Mouse (Mus musculus) ES-E14 (cell line): ENCODE measurements at regions not wholly inside any gene's neighbourhood (a gene's known extent, or its start where the extent isn't known, plus 50 kb on each side); places are given as distances from the start of the nearest gene placed in this dataset.

Experiments used
- DNase-seq: peaks from one replicate; pipeline ENCODE4 v3.0.0-alpha.2; 2013; ENCODE audit warnings: low read depth, low spot score
- H3K27ac ChIP-seq: 2 replicates; pipeline ENCODE4 v1.5.1; 2012; ENCODE audit warnings: low read depth, mild to moderate bottlenecking, low read length, moderate library complexity, mixed read lengths; ENCODE audit not compliant: poor library complexity, insufficient read depth, severe bottlenecking
- H3K36me3 ChIP-seq: 2 replicates; pipeline ENCODE4 v1.6.1; 2012; ENCODE audit warnings: mild to moderate bottlenecking, low read length, moderate library complexity, mixed read lengths; ENCODE audit not compliant: control insufficient read depth, poor library complexity, insufficient read depth, severe bottlenecking
- H3K4me1 ChIP-seq, 2 experiments: fragments of 150-350 bp in 1 of 2; sonication (generic) in 1 of 2; 2 replicates each; pipeline ENCODE4 v1.6.1; 2012; ENCODE audit warnings: low read length in 2 of 2, mild to moderate bottlenecking in 1 of 2, mixed read lengths in 1 of 2; ENCODE audit not compliant: control insufficient read depth in 2 of 2, insufficient read depth in 2 of 2, poor library complexity in 1 of 2
- H3K4me3 ChIP-seq, 2 experiments: fragments of 150-350 bp in 1 of 2; sonication (generic) in 1 of 2; 2 replicates each; pipeline ENCODE4 v1.5.1; 2012; ENCODE audit warnings: low read length in 2 of 2, low read depth in 1 of 2, mild to moderate bottlenecking in 1 of 2, mixed read lengths in 1 of 2; ENCODE audit not compliant: insufficient read depth in 1 of 2, poor library complexity in 1 of 2, severe bottlenecking in 1 of 2
- H3K9ac ChIP-seq: 2 replicates; pipeline ENCODE4 v1.6.1; 2012; ENCODE audit warnings: low read depth, mild to moderate bottlenecking, low read length, mixed read lengths; ENCODE audit not compliant: poor library complexity, insufficient read depth, severe bottlenecking
- H3K9me3 ChIP-seq: fragments of 150-350 bp; sonication (generic); 2 replicates; pipeline ENCODE4 v1.6.1; 2012; ENCODE audit warnings: low read depth, mild to moderate bottlenecking, low read length; ENCODE audit not compliant: control insufficient read depth, insufficient read depth
- CHD2 ChIP-seq: IDR thresholded peaks from 2 replicates; pipeline ENCODE4 v1.6.1; 2014; ENCODE audit warnings: mild to moderate bottlenecking, low read depth, low read length, inconsistent platforms
- HCFC1 ChIP-seq: IDR thresholded peaks from 2 replicates; pipeline ENCODE4 v1.6.1; 2012; ENCODE audit warnings: low read length, inconsistent platforms, borderline replicate concordance; ENCODE audit not compliant: insufficient read depth
- MAFK ChIP-seq: IDR thresholded peaks from 2 replicates; pipeline ENCODE4 v1.6.1; 2014; ENCODE audit warnings: mild to moderate bottlenecking, low read depth, low read length, inconsistent platforms; ENCODE audit not compliant: insufficient read depth
- ZC3H11A ChIP-seq: IDR thresholded peaks from 2 replicates; pipeline ENCODE4 v1.6.1; 2012; ENCODE audit warnings: low read depth, mild to moderate bottlenecking, inconsistent platforms, low read length, borderline replicate concordance
- ZNF384 ChIP-seq: IDR thresholded peaks from 2 replicates; pipeline ENCODE4 v1.6.1; 2012; ENCODE audit warnings: low read depth, low read length, inconsistent platforms
- in situ Hi-C, 2 experiments: fragments of 600-800 bp; cut with MboI; formaldehyde crosslinking; loops; one replicate each; pipeline ENCODE4 v1.15.1; 2025; ENCODE audit warnings: low sequenced_read_pairs in 2 of 2, inconsistent platforms in 1 of 2; ENCODE audit not compliant: unreplicated experiment in 2 of 2

GRCm38 (mm10) chr5:97218712-97219111 is 107.3 kb upstream of the Paqr3 start:
- Histone ChIP-seq H3K27ac (no peak overlapping the region), H3K9me3 (no peaks in the 10 kb centered on the region; the same call in 1 of the 2 replicates), H3K4me3 (no peak overlapping the region), H3K9ac (no peak overlapping the region), H3K36me3 (no peaks in the 10 kb centered on the region), H3K4me1 (peaks cover 3 to 9% of the 10 kb centered on the region in 2 experiments)
- in situ Hi-C loops, result no loop called here
- no peak for DNase-seq
- TF ChIP-seq HCFC1 (no peak), CHD2 (peak; percentile 49; the same call in 1 of the 2 replicates), ZNF384 (no peak), MAFK (no peak), ZC3H11A (no peak)

DNA sequence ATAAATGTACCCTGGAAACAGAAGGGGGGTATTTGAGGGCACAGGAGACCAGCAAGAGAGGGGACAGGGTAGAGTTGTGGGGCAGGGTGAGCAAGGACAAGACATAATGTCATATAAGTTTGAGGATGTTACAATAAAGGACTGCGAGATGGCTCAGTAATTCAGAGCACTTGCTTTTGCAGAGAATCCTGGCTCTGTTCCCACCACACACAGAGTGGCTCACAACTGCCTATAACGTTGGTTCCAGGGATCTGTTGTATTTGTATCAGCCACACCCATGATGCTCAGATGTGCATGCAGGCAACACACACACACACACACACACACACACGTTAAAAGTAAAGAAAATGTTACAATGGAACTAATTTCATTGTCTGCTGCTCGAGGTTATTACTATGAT is 94.2 kb upstream of the Paqr3 start:
- TF ChIP-seq ZNF384 (no peak), MAFK (no peak), HCFC1 (no peak)
- in situ Hi-C loops, result no loop called here
- no peak for DNase-seq

DNA sequence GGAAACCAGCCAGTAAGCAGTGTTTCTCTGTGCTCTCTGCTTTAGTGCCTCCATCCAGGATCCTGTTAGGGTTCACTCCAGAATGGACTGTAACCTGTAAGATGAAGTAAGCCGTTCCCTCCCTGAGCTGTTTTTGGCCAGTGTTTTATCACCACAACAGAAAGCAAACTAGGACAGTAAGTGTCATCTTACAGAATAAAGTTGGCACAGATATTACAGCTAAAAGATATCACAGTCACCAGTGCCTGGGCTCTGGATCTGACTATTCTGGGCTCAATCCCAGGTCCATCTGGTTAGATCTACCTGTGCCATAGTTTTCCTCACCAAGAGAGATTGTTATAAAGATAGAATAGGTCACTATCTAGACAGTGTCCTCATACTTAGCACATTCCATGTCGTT is 92.9 kb upstream of the Paqr3 start:
- no peak for TF ChIP-seq ZNF384
- peaks cover 6 to 7% of the 10 kb centered on the region in 2 experiments; a peak in 3 of 4 replicates for H3K4me1 ChIP-seq
- in situ Hi-C loops, result no loop called here
- no peaks in the 10 kb centered on the region for H3K9me3 ChIP-seq
- peak overlapping the region; percentile 35; the same call in 1 of the 2 replicates for H3K27ac ChIP-seq
- H3K9ac ChIP-seq, result no peak overlapping the region
- no peak for DNase-seq
- no peaks in the 10 kb centered on the region for H3K36me3 ChIP-seq
- no peak overlapping the region for H3K4me3 ChIP-seq

More for the DNA sequence above, 94.2 kb upstream of the Paqr3 start:
- Histone ChIP-seq H3K4me1 (peaks cover 6 to 7% of the 10 kb centered on the region in 2 experiments; a peak in 3 of 4 replicates), H3K27ac (no peak overlapping the region; the same call in 1 of the 2 replicates), H3K4me3 (no peak overlapping the region), H3K9me3 (no peaks in the 10 kb centered on the region), H3K36me3 (no peaks in the 10 kb centered on the region), H3K9ac (no peak overlapping the region)

DNA sequence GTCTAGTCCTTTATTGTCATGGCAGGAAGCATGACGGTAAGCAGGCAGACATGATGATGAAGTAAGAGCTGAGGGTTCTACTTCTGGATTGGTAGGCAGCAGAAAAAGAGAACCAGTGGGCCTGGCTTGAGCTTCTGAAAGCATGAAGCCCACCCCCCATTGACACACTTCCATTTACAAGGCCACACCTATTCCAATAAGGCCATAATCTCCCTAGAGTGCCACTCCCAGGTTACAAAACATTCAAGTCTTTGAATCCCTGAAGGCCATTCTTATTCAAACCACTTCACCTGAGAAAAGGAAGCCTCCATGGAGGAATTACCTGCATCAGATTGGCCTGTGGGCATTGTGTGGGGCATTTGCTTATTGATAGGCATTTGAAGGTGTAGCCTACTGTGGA is 92.2 kb upstream of the Paqr3 start:
- Histone ChIP-seq H3K36me3 (no peaks in the 10 kb centered on the region), H3K9ac (no peak overlapping the region), H3K4me3 (no peak overlapping the region), H3K9me3 (no peaks in the 10 kb centered on the region), H3K4me1 (peaks cover 6 to 7% of the 10 kb centered on the region in 2 experiments; a peak in 3 of 4 replicates), H3K27ac (peak overlapping the region; percentile 17; the same call in 1 of the 2 replicates)
- in situ Hi-C loops, result no loop called here
- peak; percentile 68 for DNase-seq
- TF ChIP-seq CHD2 (no peak), ZC3H11A (no peak), ZNF384 (no peak), HCFC1 (no peak), MAFK (no peak)

GRCm38 (mm10) chr5:97202557-97202956 is 91.2 kb upstream of the Paqr3 start:
- Histone ChIP-seq H3K9ac (no peak overlapping the region), H3K4me3 (no peak overlapping the region), H3K9me3 (no peaks in the 10 kb centered on the region), H3K36me3 (no peaks in the 10 kb centered on the region), H3K4me1 (peaks cover 6 to 7% of the 10 kb centered on the region in 2 experiments; a peak in 3 of 4 replicates), H3K27ac (no peak overlapping the region)
- in situ Hi-C loops, result no loop called here
- no peak for TF ChIP-seq MAFK
- TF ChIP-seq ZC3H11A, result no peak
- TF ChIP-seq CHD2, result no peak
- TF ChIP-seq HCFC1, result no peak
- no peak for TF ChIP-seq ZNF384
- DNase-seq, result no peak
